Mouse (Mus musculus) cerebellum, postnatal 4 days (tissue): ENCODE results near the gene Sclt1.
"Not testable (repeated sequence)": the region's sequence is repeated elsewhere in the genome, so short reads cannot be mapped to it uniquely, and the experiment has no call there.

Source experiments
- DNase-seq, 2 experiments: peaks; one replicate each; pipeline ENCODE4 v3.0.0; 2022; ENCODE audit warnings: low spot score in 2 of 2, mixed read lengths in 1 of 2

Gene Sclt1

DNA sequence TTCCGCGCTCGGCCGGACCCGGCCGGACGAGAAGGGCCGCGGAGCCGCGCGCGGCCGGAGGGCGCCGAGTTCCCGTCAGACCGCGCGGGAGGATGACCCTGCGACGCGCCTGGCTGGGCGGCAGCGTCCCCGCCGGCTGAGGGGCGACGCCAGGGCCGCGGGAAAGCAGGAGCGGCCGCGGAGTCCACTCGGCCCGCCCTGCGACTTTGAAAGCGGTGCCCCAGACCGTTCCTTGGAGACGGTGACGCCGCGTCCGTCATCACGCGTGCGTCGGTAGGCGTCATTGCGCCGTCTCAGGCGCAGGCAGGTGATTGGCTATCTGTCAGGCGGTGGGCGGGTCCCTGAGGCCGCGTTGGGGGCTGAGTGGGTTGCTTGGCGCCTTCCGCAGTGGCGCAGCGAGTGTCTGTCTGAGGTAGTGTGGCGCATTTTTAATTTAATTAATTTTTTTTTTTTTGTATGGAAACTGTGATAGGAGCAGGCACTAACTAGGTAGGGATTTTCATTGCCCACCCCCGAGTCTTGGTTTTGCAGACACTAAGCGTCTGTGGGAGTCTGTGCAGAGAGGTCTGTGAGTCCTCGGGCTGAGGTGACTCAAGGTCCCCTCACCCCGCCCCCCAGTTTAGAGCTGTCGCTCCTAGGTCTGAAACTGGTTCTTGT, at the start of gene Sclt1, which contains the start of gene D3Ertd751e:
Gene Sclt1 (minus strand): TSS at position 237 of the 657 bp plus-strand sequence.
Gene D3Ertd751e (plus strand): TSS at position 334 of the 657 bp plus-strand sequence.
- DNase-seq: peak; percentile 96 to 97

DNA sequence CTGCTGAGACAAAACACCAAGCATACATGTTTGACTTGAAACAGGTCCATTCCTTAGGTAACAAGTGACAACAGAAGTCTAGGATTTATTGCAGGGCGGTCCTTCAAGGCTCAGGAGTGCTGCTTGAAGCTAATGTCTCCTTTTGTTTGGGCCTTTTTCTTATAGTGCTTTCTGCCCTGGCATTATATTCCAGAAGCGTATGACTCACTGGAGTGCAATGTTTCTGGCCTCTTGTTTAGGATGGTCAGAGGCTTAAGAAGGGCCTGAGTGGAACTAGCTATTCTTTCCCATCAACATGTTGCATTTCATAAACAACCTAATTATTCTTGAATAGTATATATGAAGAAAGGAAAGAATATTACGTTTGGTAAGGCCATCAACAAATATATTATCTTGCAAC, 19.8 kb upstream of the Sclt1 start:
- no peak for DNase-seq

DNA sequence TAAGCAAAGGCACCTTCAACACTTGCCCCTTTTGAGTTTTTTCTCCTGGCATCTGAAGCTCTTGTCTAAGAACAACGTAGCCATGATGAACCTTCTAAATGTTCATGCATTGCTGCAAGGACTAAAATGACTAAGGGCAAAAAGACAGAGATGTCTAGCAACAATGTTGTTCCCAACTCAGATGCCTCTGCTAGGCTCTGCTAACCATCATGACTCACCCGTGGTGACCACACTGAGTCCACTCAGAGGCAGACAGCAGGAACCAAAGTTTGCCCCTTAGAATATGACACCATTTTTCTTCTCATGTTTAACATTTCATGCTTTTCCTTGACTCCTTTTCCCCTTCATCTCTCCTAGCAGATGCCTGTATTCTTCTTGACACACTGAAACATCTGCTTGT, 12.2 kb upstream of the Sclt1 start:
- no peak for DNase-seq

DNA sequence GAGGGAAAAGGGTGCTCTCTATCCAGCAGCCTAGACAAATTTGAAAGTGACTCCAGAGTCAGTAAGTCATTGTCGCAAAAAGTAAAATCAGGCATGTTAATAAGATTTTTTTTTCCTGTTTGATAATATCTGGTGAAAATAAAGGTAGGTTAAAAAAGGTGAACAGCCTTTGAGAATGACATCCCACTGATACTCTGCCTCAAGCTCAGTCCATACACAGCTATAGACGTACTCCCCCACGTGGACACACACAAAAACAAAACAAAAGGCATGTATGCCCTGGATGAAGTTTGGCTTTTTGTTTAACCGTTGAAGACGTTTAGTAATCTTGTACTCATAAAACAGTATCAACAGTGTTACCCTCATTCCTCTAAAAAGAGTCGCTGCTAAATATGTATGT, 1.1 kb upstream of the Sclt1 start:
- peak in 1 of 2 experiments; percentile 2 for DNase-seq

DNA sequence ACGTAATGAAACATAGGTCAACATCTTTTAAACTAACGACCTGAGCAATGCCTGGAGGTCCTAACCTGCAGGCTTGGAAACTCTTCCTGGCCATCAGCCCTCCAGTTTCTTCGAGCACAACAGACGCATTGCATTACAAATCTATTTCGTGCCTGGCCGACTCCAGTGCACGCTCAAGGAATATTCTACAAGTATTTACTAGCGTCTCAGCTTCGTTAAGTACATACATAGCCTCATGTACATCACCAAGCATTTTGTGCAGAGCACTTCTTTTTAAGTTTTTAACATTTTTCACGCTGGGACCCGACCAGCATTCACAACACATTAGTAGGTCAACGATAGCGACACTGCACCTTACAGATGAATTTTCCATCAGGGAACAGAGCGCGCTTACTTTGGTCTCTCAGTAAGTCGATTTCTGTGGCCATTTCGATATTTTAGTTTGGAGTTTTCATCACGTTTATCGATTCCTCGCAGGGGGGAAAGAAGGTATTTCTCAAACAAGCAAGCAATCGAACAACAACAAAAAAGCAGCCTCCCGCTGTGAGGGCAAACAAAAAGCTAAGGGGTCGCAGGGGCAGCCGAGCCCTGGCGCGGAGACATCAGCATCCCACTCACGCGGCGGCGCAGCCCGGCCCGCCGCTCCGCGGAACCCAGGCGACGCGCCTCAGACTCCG, 575 bp downstream of the Sclt1 start:
- DNase-seq: peak in 1 of 2 experiments; percentile 9

DNA sequence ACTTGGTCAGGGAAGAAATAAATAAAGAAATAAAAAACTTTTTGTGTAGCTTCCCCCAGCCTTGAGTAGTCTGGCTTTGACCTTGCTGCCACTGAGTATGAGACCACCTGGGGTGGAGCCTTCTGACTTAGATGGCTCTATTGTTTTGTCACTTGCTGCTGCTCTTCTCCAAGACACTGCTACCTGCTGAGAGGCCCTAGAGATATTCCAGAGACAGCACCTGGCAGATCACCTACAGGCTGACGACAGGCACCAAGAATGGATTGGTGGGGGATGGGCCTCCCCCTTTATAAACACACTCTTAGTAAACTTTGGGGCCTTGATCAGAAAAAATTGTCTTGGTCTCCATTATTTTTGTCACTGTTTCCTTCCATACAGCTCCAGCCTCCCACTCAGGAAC, 46.6 kb downstream of the Sclt1 start:
- DNase-seq: no peak

DNA sequence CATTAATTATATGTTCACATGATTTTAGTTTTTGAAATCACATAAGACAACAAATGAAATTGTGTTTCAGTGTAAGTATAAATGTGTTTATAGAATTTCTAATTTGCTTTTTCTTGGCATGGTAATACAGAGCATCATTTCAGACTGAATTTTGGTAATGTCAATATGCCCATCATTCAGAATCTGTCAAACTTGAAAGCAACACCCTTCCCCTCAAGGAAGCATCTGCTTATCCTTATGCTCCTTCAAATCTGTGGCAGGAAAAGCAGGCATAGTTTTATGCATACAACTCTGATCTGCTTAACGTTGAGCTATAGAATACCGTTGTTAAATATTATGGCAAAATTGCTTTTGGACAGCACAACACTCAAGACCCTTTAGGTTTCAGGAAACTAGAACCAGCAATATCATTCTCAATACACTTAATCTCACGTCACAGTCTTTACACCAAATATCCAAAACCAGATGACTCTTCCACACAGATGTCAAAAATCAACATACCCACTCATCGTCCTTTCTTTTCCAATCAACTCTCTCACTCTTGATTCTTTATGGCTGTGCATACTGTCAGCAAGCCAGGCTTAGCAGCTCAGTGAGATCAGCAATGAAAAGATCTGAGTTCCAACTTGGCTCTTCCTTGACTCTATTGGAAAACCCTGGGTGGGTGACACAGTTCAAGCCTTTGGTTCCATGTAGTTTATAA, 49.7 kb downstream of the Sclt1 start:
- no peak for DNase-seq

DNA sequence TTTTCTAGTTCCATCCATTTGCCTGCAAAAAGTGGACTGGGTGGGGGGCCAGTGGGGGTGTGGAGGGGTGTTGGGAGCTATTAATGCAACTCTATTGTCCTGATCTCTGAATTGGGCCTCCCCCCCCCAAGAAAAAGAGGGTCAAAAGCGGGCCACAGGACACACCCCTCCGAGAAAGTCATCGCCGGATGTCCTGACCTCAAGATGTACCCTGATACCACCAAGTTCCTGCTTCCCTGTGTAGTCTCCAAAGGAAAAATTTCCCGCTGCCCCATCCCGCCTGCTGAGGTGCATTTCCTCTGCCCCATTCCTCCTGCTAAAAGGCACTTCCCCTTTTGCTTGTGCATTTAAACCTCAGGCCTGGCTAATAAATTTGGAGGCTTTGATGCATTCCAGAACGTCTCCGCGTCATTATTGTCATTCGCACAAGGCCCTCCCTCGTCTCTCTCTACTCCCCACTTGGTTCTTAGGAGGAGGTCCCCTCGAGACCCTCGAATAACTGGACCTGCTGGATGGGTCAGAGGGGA, 52.1 kb downstream of the Sclt1 start:
- not testable (repeated sequence) for DNase-seq

DNA sequence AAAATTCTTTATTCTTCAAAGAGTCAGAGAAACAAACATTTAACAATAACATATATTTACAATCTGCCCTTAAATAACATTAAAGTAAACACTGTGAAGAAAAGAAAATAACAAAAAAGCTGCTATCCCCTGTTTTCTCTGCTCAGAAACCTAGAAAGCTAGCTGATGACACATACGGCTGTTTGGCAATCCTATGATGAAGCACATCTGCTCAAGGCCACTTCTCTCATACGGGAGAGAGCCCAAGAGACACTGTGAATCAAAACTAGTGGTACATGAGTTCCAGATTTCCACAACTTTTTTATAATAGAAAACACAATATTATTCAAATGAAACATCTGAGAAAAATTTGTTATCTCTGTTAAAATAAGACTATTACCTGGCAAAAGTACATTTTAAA, 55.9 kb downstream of the Sclt1 start:
- DNase-seq: no peak

DNA sequence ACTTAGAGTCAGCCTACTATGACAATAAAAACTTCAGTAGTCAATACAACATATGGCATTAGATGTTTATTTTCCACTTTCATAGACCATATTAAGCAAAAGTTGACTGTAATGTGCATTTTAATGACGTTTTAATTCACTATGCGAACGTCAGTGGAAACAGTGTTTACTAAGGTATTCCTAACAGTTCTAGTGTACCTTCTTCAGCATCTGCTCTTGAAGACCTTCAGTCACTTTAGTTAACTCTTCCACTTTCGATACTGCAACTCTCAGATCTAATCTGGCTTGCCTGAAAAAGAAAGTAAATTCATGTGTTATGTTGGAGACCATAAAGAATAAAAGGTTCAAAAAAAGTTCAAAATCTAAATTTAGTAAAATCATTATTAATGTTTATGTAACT, 60.2 kb downstream of the Sclt1 start:
- no peak for DNase-seq

DNA sequence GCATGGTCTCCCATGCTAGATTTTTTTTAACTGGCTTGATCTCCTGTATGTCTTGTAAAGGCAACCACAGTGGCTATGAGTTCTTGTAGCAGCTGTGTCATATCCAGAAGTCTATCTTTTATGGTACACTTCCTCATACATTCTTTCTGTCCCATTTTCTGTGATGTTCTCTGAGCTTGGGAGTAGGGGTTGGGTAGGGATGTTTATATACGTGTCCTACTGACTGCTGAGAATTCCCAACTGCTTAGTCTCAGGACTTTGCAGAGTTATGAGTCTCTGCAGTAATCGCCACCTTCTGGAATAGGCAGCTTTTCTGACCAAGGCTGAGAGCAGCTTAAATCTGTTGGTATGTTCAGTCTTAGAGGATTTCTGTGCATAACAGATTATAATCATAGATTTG, 65.7 kb downstream of the Sclt1 start:
- no peak for DNase-seq

DNA sequence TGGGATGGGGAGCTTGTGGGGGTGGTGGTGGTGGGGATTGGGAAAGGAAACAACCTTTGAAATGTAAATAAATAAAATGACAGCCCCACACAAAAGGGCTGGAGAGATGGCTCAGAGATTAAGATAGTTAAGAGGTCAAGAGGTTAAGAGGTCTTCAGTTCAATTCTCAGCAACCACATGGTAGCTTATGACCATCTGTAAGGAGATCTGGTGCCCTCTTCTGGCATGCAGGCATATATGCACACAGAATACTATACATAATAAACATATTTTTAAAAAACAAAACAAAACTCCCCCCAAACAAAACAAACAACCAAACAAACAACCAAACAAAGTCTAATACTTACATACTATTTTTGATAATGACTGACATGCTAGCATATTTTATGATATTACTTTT, 67.5 kb downstream of the Sclt1 start:
- no peak for DNase-seq

DNA sequence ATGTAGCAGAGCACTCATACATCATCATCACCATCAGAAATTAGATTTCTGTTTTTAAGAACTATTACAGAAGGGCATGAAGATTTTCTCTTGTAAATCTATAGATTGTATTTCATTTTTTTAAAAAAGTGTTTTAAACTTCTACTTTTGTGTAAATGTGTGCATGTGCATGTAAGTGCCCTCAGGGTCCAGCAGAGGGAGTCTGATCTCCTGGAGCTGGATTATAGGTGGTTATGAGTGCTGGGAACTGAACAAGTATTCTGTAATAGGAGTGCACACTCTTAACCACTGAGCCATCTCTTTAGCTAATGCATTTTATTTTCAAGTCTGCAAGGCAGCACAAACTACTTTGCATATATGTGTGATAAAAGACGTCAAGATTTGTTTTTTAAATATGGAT, 86.7 kb downstream of the Sclt1 start:
- no peak for DNase-seq

DNA sequence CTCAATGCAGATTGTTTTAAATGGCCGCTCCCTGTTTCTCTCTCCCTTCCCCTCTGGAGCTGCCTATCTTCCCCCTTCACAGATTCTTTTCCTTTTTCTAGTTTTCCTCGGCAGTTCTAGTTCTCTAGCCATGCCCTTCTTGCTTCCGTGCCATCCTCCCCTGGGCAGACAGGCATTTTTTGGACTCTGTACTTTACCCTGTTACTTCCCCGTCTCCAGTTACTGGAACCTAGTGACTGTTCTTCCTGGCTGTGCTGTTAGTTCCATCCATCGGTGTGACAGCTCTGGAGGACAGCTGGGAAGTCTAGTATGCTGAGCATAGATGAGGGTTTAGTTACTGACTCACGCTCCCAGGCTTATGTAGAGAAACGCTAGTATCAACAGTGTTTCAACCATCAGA, 121.3 kb downstream of the Sclt1 start:
- no peak for DNase-seq

DNA sequence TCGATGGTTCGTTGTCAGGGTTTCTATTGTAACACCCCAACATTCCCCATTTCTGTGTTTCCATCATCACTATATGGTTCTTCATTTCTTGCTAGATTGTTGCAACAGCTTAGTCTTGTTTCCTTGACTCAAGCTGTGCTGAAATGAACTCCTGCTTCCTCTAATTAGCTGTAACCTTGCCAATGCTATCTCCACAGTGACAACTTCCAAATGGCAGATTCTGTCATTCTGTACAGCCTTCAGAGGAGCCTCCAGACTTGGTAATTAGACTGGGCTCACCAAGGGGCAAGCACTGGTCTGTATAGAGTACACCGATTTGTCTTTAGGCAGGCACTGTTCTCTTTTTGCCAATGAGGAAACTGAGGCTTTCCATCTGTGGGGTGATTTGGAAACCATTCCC, 123.8 kb downstream of the Sclt1 start:
- no peak for DNase-seq

DNA sequence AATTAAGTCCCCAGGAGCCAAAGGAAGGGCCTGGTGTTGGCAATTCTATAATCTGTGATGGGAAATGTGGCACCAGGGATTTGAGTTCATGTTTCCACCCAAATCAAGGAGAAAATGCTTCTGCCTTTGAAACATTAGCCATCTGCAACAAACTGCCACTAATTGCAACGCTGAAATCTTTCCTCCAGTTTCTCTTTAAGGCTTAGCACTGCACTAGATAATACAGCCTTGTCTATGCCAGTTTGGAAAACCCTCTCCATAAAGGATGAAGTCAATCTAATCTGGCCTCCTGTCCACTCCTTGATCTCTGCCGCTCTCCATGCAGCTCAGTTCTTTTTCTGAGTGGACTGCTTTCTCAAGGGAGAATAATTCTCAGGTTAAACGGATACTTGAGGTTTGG, 124.3 kb downstream of the Sclt1 start:
- DNase-seq: no peak

DNA sequence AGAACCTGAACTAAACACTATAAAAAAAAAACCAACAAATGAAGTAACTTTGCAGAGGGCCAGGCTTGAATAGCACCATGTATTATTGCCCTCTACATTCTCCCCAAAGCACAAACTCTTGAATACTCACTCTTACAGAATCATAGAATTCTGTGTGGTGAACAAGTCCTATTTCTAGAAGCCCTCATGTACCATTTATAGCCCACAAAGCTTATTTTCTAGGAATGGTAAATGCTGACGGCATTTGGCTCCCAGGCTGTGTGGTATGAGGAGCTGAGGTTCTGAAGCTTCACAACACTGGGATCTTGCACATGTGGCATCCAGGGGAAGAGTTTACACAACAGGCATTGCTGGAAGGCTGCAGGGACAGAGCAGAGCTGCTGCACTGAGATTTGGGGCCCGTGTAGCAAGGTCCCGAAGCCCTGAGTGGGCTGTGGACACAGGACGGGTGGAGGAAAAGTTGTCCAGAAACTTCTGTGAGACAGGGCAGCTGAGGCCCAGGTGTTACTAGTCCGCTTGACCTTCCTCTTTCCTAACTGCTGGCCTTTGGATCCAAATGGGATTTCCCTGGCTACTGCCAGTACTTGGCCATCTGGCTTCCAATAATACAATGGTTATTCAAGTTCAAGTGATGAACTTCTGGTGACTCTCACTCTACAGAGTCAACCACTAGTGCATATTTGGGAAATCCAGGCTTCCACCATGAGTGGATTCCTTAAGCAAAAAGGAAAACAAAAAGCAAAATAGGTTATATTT, 127.9 kb downstream of the Sclt1 start:
- DNase-seq: no peak

DNA sequence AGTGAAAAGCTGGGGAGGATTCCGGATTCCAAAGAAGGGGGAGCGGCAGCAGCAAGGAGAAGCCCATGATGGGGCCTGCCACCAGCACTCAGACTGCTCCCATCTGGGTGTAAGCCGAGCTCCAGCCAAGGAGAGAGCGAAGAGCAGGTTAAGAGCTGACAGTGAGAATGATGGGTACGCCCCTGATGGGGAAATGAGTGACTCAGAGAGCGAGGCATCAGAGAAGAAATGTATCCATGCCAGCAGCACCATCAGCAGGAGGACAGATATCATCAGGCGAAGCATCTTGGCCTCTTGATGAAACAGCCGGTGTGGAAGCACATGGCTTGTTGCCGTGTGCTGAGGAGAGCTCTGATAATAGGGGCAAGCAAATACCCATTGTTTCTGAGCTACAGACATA, 128.6 kb downstream of the Sclt1 start:
- no peak for DNase-seq

DNA sequence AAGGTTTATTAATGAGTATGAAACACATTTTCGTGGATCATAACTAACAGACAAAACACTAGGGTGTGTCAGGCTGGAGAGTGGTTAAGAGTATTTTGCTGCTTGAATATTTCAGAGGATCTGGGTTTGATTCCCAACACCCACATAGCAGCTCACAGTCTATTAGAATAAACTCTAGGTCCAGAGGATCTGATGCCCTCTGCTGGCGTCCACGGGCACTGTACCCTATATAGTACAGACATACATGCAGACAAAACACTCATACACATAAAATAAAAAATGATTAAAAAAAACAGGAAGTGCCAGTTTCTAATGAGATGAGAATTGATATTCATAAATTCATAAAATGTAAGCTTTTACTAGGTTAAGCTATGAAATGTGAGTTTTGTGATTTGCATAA, 130.1 kb downstream of the Sclt1 start:
- no peak for DNase-seq

DNA sequence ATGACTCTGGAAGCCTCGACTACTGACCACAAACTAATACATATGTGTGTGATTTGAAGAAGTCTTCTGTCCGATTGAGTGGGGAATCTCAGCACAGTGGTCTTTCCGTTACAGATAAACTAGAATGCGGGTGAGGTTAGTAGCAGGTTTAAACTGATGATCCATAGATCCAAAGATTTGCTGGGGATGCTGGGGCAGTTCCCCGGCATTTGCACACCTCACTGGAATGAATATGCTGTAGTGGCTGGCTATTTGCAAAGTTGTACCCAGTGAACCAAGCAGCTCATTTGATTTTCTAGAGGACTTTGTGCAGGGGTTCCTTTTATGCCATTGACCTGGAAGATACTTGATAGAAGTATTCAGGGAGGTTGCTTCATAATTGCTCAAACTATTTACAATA, 133.2 kb downstream of the Sclt1 start:
- DNase-seq: no peak

DNA sequence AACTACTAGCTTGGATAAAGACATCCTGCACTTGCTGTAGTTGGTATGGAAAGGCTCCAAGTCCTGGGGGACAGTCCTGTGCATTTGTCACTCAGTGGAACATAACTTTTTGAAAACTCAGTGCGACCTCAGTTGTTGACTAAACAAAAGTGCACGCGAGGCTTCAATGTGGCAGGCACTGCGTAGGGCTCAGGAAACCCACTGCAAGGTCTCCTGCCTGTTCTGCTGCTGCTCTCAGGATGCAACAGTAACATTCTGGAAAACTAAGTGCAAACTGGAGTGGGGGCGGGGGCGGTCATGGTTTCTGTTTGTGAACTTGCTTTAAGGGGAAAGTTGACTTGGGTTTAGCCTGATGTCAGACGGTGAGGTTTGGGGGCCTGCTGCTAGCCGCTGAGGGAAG, 134.8 kb downstream of the Sclt1 start:
- DNase-seq: no peak

DNA sequence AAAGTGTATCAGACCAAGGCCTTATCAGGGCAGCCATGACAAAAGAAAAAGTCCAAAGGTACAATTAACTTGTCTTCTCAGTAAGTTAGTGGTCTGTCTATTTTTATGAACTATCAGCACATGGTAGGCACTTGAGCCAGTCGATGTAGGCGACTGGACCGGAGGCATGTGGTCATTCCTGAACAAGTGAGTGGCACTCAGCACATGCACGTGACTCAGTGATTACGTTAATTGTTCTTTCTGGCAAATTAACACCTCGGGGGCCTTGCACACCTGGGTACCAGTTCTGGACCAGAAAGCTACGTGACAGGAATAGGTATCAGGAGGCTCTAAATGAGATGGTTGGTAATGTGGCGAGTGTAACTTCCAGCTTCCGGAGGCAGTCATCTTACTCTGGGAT, 135.3 kb downstream of the Sclt1 start:
- DNase-seq: no peak
